Mouse (Mus musculus) limb, embryonic 14.5 days (tissue): ENCODE measurements at regions not wholly inside any gene's neighbourhood (a gene's known extent, or its start where the extent isn't known, plus 50 kb on each side); places are given as distances from the start of the nearest gene placed in this dataset.

ENCODE experiments used
- ATAC-seq: fragments of 200-750 bp; cut with Nextera tagmentation; 2 replicates; pipeline ENCODE4 v1.8.0; 2017; ENCODE audit warnings: low read depth, moderate number of reproducible peaks, moderate TSS enrichment; ENCODE audit not compliant: low FRiP score
- DNase-seq: peaks from one replicate; pipeline ENCODE4 v3.0.0-alpha.2; 2015; ENCODE audit warnings: low spot score
- H3K27ac ChIP-seq: fragments of 300-500 bp; sonication (generic); replicated peaks from 2 replicates; pipeline ENCODE4 v1.5.1; 2014; ENCODE audit warnings: low read depth, mild to moderate bottlenecking, low read length, moderate library complexity, mixed read lengths
- H3K27me3 ChIP-seq: fragments of 300-500 bp; sonication (generic); 2 replicates; pipeline ENCODE4 v1.6.1; 2014; ENCODE audit warnings: low read length, mixed read lengths; ENCODE audit not compliant: control insufficient read depth, insufficient read depth
- H3K36me3 ChIP-seq: fragments of 300-500 bp; sonication (generic); 2 replicates; pipeline ENCODE4 v1.6.1; 2014; ENCODE audit warnings: mild to moderate bottlenecking, low read length, moderate library complexity, mixed read lengths; ENCODE audit not compliant: control insufficient read depth, insufficient read depth
- H3K4me1 ChIP-seq: fragments of 300-500 bp; sonication (generic); 2 replicates; pipeline ENCODE4 v1.6.1; 2014; ENCODE audit warnings: antibody characterized with exemption, low read length, mixed read lengths; ENCODE audit not compliant: control insufficient read depth, insufficient read depth
- H3K4me2 ChIP-seq: fragments of 300-500 bp; sonication (generic); replicated peaks from 2 replicates; pipeline ENCODE4 v1.6.1; 2014; ENCODE audit warnings: low read depth, mild to moderate bottlenecking, low read length, moderate library complexity; ENCODE audit not compliant: severe bottlenecking
- H3K4me3 ChIP-seq: fragments of 300-500 bp; sonication (generic); replicated peaks from 2 replicates; pipeline ENCODE4 v1.5.1; 2014; ENCODE audit warnings: low read length
- H3K9ac ChIP-seq: fragments of 300-500 bp; sonication (generic); 2 replicates; pipeline ENCODE4 v1.6.1; 2014; ENCODE audit warnings: mild to moderate bottlenecking, low read depth, low read length, moderate library complexity; ENCODE audit not compliant: severe bottlenecking
- H3K9me3 ChIP-seq: fragments of 300-500 bp; sonication (generic); 2 replicates; pipeline ENCODE4 v1.6.1; 2016; ENCODE audit warnings: low read length; ENCODE audit not compliant: control insufficient read depth
- POLR2A ChIP-seq: fragments of 200-500 bp; IDR thresholded peaks from 2 replicates; pipeline ENCODE4 v1.8.0; 2012; ENCODE audit warnings: inconsistent platforms, mild to moderate bottlenecking, moderate library complexity, borderline replicate concordance; ENCODE audit not compliant: insufficient read depth, insufficient read length; ENCODE audit errors: extremely low read depth
- WGBS: fragments of 180-500 bp; shearing (Covaris S2); extraction: QIAGEN DNeasy Blood & Tissue Kit; methylation state at CpG from one replicate; pipeline ENCODE4 v1.1.7; 2014; 5-methylcytosine and 5-hydroxymethylcytosine counted together

GRCm38 (mm10) chr3:118491871-118492270 is 70.1 kb upstream of the Dpyd start:
- ATAC-seq (no peak), DNase-seq (no peak)
- H3K4me1 ChIP-seq: 0 out of 2 replicates have a peak, but pooled peaks cover 2% of the 10 kb centered on the region
- no peak overlapping the region for H3K4me3 ChIP-seq
- H3K27ac ChIP-seq: no peak overlapping the region
- H3K9ac ChIP-seq: no peak overlapping the region
- WGBS: 92% methylated on average over 5 of the region's 5 CpGs
- H3K4me2 ChIP-seq: no peak overlapping the region
- H3K27me3 ChIP-seq: no peaks in the 10 kb centered on the region
- H3K9me3 ChIP-seq: no peaks in the 10 kb centered on the region
- TF ChIP-seq POLR2A: no peak
- no peaks in the 10 kb centered on the region for H3K36me3 ChIP-seq

DNA sequence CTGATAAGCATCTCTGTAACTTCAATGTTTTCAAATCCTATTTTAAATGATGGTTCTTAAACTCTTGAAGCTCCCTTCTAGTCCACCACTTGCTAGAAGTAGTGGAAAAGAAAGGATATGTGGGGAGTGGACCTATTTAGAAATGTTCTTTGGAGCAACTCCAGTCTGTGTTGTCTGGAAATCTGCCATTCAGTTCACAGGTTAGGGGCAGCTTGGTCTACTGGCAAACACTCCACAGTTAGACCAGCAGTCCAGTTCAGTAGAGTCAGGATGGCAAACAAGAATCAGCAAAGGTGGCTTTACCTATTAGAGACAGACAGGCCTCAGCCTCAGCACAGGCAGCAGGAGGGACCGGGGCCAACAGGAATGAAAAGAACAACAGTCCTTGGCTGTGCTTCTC is 67.3 kb upstream of the Dpyd start:
- H3K27ac ChIP-seq: no peak overlapping the region
- no peak overlapping the region for H3K4me3 ChIP-seq
- no peak overlapping the region for H3K4me2 ChIP-seq
- DNase-seq: no peak
- WGBS: 93% methylated on average over 1 of the region's 1 CpGs
- no peak for TF ChIP-seq POLR2A
- H3K9ac ChIP-seq: no peak overlapping the region
- no peaks in the 10 kb centered on the region for H3K9me3 ChIP-seq
- ATAC-seq: no peak
- H3K27me3 ChIP-seq: no peaks in the 10 kb centered on the region
- no peaks in the 10 kb centered on the region for H3K36me3 ChIP-seq
- no peaks in the 10 kb centered on the region for H3K4me1 ChIP-seq

- ATAC-seq (peak; percentile 88), DNase-seq (peak; percentile 58)
- Histone ChIP-seq H3K4me3 (no peak overlapping the region), H3K4me2 (no peak overlapping the region), H3K27ac (no peak overlapping the region), H3K9me3 (no peaks in the 10 kb centered on the region), H3K4me1 (no peaks in the 10 kb centered on the region), H3K9ac (no peak overlapping the region), H3K27me3 (no peaks in the 10 kb centered on the region), H3K36me3 (no peaks in the 10 kb centered on the region)
- 28% methylated on average over 4 of the region's 4 CpGs for whole genome bisulfite sequencing
- TF ChIP-seq POLR2A: no peak
Measured at GRCm38 (mm10) chr3:118500234-118500633, 61.7 kb upstream of the Dpyd start.

DNA sequence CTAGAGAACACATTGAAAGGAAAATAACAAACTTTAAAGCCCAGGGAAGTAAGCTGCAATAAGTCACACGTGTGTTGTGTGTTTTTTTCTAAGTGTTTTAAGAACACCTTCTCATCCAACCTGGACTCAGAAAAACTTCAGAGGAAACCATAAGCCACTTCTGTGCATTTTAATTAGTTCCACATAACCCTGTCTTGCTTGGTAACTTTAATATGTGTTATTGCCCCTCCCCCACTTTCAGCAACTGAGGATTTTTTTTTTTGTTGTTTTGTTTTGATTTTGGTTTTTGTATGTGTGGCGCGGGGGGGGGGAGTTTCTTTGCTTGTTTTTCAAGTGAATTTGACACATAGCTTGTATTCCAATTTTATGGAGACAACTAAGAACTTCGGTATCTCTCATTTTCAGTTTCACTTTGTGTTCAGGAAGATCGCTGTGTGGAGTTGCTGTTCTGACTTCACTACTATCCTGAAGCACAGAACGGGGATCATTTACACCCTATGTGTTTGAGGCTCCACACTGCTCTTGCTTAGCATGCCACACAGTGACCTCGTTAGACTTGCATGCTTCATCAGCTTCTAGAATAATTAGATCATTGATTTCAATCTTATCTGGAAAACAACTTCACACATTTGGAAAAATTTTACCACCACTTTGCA is 54.2 kb upstream of the Dpyd start:
- ATAC-seq (no peak), DNase-seq (no peak)
- Histone ChIP-seq H3K4me1 (no peaks in the 10 kb centered on the region), H3K36me3 (no peaks in the 10 kb centered on the region), H3K4me2 (no peak overlapping the region), H3K27me3 (no peaks in the 10 kb centered on the region), H3K9ac (no peak overlapping the region), H3K9me3 (no peaks in the 10 kb centered on the region), H3K4me3 (no peak overlapping the region), H3K27ac (no peak overlapping the region)
- 50% methylated on average over 7 of the region's 7 CpGs for WGBS
- no peak for TF ChIP-seq POLR2A

- H3K27ac ChIP-seq: no peak overlapping the region
- no peak overlapping the region for H3K4me2 ChIP-seq
- H3K9me3 ChIP-seq: no peaks in the 10 kb centered on the region
- ATAC-seq (no peak), DNase-seq (no peak)
- no peak overlapping the region for H3K4me3 ChIP-seq
- no peak for TF ChIP-seq POLR2A
- H3K27me3 ChIP-seq: no peaks in the 10 kb centered on the region
- no peaks in the 10 kb centered on the region for H3K4me1 ChIP-seq
- 65% methylated on average over 4 of the region's 4 CpGs for WGBS
- H3K9ac ChIP-seq: no peak overlapping the region
- no peaks in the 10 kb centered on the region for H3K36me3 ChIP-seq
Measured at GRCm38 (mm10) chr3:118510837-118511236, 51.1 kb upstream of the Dpyd start.
